Mouse (Mus musculus): Measurements from ENCODE around the gene Strada. TPM values are rescaled to one million over a fixed set of nuclear protein-coding genes. Genes with fewer than 3 reads are reported as not detected.

The Strada gene
- polyA plus RNA-seq, 1 experiment from 2014 or later: 28.8 TPM

DNA sequence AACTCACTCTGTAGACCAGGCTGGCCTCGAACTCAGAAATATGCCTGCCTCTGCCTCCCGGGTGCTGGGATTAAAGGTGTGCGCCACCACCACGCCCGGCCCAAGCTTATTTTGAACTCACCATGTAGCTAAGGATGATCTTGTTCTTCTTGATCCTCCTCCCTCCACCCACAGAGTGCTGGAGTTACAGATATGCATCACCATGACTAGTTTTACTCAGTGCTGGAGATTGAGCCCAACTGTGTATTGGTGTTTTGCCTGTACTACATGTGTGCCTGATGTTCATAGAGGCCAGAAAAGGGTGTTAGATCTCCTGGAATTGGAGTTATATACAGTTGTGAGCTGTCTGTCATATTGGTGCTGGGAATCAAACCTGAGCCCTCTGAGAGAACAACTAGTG is 79.7 kb downstream of the Strada start:
- Histone ChIP-seq H3K9me3 (ENCODE audit: control insufficient read depth, low read length) (no peaks in the 10 kb centered on the region), H3K9ac (replicated peaks; ENCODE audit: low read depth, low read length) (no peak overlapping the region), H3K4me1 (replicated peaks; ENCODE audit: control insufficient read depth, insufficient read depth, low read length) (no peaks in the 10 kb centered on the region), H3K27ac (ENCODE audit: low read length) (no peak overlapping the region), H3K4me2 (ENCODE audit: low read length) (no peak overlapping the region), H3K4me3 (replicated peaks; ENCODE audit: low read length) (no peak overlapping the region), H3K36me3 (ENCODE audit: control insufficient read depth, insufficient read depth) (peaks cover 22% of the 10 kb centered on the region), H3K27me3 (replicated peaks; ENCODE audit: control insufficient read depth, insufficient read depth, low read length) (no peaks in the 10 kb centered on the region)
- no peak for ATAC-seq
- WGBS: 93% methylated on average over 5 of the region's 5 CpGs

Other genes with a start within 250 kb of the Strada start
- 30.8 and 41.4 TPM in 2 replicates for gene Cyb561, start 248.8 kb downstream of the Strada start, polyA plus RNA-seq (2015; fragmentation: Nextera tagmentation; extraction: Ambion mirVana)
- gene Ace, start 234.2 kb downstream of the Strada start, polyA plus RNA-seq (2015; fragmentation: Nextera tagmentation; extraction: Ambion mirVana): 3.2 and 3.3 TPM in 2 replicates
- gene Ace3, start 207.5 kb downstream of the Strada start, polyA plus RNA-seq (2015; fragmentation: Nextera tagmentation; extraction: Ambion mirVana): not detected in 2 replicates
- gene Kcnh6, start 194.0 kb downstream of the Strada start, polyA plus RNA-seq (2015; fragmentation: Nextera tagmentation; extraction: Ambion mirVana): 0.62 and 0.89 TPM in 2 replicates
- 136 and 145 TPM in 2 replicates for gene Dcaf7, start 165.3 kb downstream of the Strada start, polyA plus RNA-seq (2015; fragmentation: Nextera tagmentation; extraction: Ambion mirVana)
- gene Taco1, start 136.1 kb downstream of the Strada start, polyA plus RNA-seq (2015; fragmentation: Nextera tagmentation; extraction: Ambion mirVana): 7.0 and 7.5 TPM in 2 replicates
- gene Map3k3, start 117.6 kb downstream of the Strada start, polyA plus RNA-seq (2015; fragmentation: Nextera tagmentation; extraction: Ambion mirVana): 14.7 and 15.6 TPM in 2 replicates
- gene Gm10840, start 41.3 kb downstream of the Strada start, polyA plus RNA-seq (2015; fragmentation: Nextera tagmentation; extraction: Ambion mirVana): 1.1 and 1.2 TPM in 2 replicates
- 205 and 209 TPM in 2 replicates for gene Limd2, start 41.3 kb downstream of the Strada start, polyA plus RNA-seq (2015; fragmentation: Nextera tagmentation; extraction: Ambion mirVana)
- gene Ccdc47, start 14.2 kb upstream of the Strada start, polyA plus RNA-seq (2015; fragmentation: Nextera tagmentation; extraction: Ambion mirVana): 110 TPM in 2 replicates
- gene Ddx42, start 14.8 kb upstream of the Strada start, polyA plus RNA-seq (2015; fragmentation: Nextera tagmentation; extraction: Ambion mirVana): 112 and 115 TPM in 2 replicates
- 40.7 and 41.8 TPM in 2 replicates for gene Ftsj3, start 53.9 kb upstream of the Strada start, polyA plus RNA-seq (2015; fragmentation: Nextera tagmentation; extraction: Ambion mirVana)
- 270 and 287 TPM in 2 replicates for gene Psmc5, start 54.0 kb upstream of the Strada start, polyA plus RNA-seq (2015; fragmentation: Nextera tagmentation; extraction: Ambion mirVana)
- 12.4 and 13.7 TPM in 2 replicates for gene Smarcd2, start 70.8 kb upstream of the Strada start, polyA plus RNA-seq (2015; fragmentation: Nextera tagmentation; extraction: Ambion mirVana)
- gene Tcam1, start 74.5 kb upstream of the Strada start, polyA plus RNA-seq (2015; fragmentation: Nextera tagmentation; extraction: Ambion mirVana): 0.11 and 0.17 TPM in 2 replicates
- gene Gh, start 99.7 kb upstream of the Strada start, polyA plus RNA-seq (2015; fragmentation: Nextera tagmentation; extraction: Ambion mirVana): not detected in 2 replicates
- 0.65 and 0.75 TPM in 2 replicates for gene Cd79b, start 112.6 kb upstream of the Strada start, polyA plus RNA-seq (2015; fragmentation: Nextera tagmentation; extraction: Ambion mirVana)
- 0.03 TPM in 1 of 2 replicates, not detected in the other for gene Scn4a, start 151.1 kb upstream of the Strada start, polyA plus RNA-seq (2015; fragmentation: Nextera tagmentation; extraction: Ambion mirVana)
- gene Prr29, start 163.3 kb upstream of the Strada start, polyA plus RNA-seq (2015; fragmentation: Nextera tagmentation; extraction: Ambion mirVana): not detected in 2 replicates
- 10.9 and 12.6 TPM in 2 replicates for gene Icam2, start 185.9 kb upstream of the Strada start, polyA plus RNA-seq (2015; fragmentation: Nextera tagmentation; extraction: Ambion mirVana)

Measured in forebrain, embryonic 16.5 days (tissue).